Comparison of ENCODE assay signal across 7 mouse cellular contexts in the genomic region with DNA sequence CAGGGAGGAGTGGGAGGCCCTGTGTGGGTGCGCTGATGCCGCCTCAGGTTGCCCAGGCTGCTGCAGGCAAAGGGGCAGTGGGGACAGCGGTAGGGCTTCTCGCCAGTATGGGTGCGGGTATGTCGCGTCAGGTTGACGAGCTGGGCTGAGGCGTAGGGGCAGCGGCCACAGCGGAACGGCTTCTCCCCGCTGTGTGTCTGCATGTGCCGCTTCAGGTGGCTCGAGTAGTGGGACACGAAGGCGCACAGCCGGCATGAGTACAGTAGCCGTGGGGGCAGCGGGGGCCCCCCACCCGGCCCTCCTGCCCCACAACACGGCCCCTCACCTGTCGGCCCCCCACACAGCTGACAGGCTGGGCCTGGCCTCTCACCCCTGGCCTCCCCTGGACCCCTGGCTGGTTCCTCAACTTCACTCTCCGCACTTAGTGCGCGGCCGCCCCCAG. TPM values are rescaled to one million over a fixed set of nuclear protein-coding genes. Genes with fewer than 3 reads are reported as not detected.
A peak's percentile ranks its signal among the peaks of the same experiment; 100 is the strongest.
DNase-seq lines count a peak whose midpoint lies in the region; ATAC-seq and TF ChIP-seq lines count a peak whose summit lies in the region.

No protein-coding gene starts in this region.

- intact Hi-C loops in gastrocnemius, postnatal 14 days (cut with DNase I; ENCODE audit: low total_unique reads): no loop called here

- H3K36me3 ChIP-seq in kidney, embryonic 14.5 days (ENCODE audit: control insufficient read depth, insufficient read depth, low read length): peaks cover 82% of the 10 kb centered on the region
- H3K36me3 ChIP-seq in kidney, adult 2 months (ENCODE audit: control insufficient read depth, insufficient read depth, low read length): peaks cover 10% of the 10 kb centered on the region
- H3K36me3 ChIP-seq in forebrain, embryonic 13.5 days (ENCODE audit: poor library complexity, severe bottlenecking): peaks cover 81% of the 10 kb centered on the region
- peaks cover 76% of the 10 kb centered on the region for H3K36me3 ChIP-seq in liver, embryonic 14.5 days (replicated peaks; ENCODE audit: control insufficient read depth, insufficient read depth, low read depth)

- H3K9ac ChIP-seq in kidney, embryonic 14.5 days (ENCODE audit: low read depth, low read length): 0 out of 2 replicates have a peak overlapping the region, but pooled peaks have one; percentile 88
- peak overlapping the region; percentile 26; the same call in 1 of the 2 replicates for H3K9ac ChIP-seq in forebrain, embryonic 13.5 days
- no peak overlapping the region; the same call in 1 of the 2 replicates for H3K9ac ChIP-seq in liver, embryonic 14.5 days (replicated peaks)

- DNase-seq in kidney, adult 2 months: no peak
- DNase-seq in adrenal gland, postnatal 36 days: peak; percentile 19 to 23
- DNase-seq in liver, embryonic 14.5 days (ENCODE audit: low read depth in 3 of 3, low spot score in 3 of 3): no peak
- no peak for DNase-seq in urinary bladder, adult 18-20 months (ENCODE audit: low spot score in 2 of 2)
- DNase-seq in gastrocnemius, postnatal 14 days: no peak

- H3K4me3 ChIP-seq in kidney, embryonic 14.5 days (ENCODE audit: low read length): peak overlapping the region; percentile 5; the same call in 1 of the 2 replicates
- no peak overlapping the region for H3K4me3 ChIP-seq in kidney, adult 2 months (ENCODE audit: insufficient read depth, low read depth, low read length)
- H3K4me3 ChIP-seq in forebrain, embryonic 13.5 days: peak overlapping the region; percentile 3
- no peak overlapping the region for H3K4me3 ChIP-seq in liver, embryonic 14.5 days (ENCODE audit: insufficient read depth in 1 of 2, low read depth in 2 of 2, low read length in 2 of 2)

- WGBS in kidney, embryonic 14.5 days: 90% methylated on average over 27 of the region's 27 CpGs
- WGBS in kidney, adult 2 months: 81% methylated on average over 27 of the region's 27 CpGs
- WGBS in forebrain, embryonic 13.5 days: 92% methylated on average over 27 of the region's 27 CpGs
- 87% methylated on average over 27 of the region's 27 CpGs for WGBS in liver, embryonic 14.5 days (ENCODE audit: insufficient replicate concordance)

- peaks cover 6% of the 10 kb centered on the region for H3K9me3 ChIP-seq in kidney, embryonic 14.5 days (ENCODE audit: control insufficient read depth, low read length)
- peaks cover 5% of the 10 kb centered on the region for H3K9me3 ChIP-seq in forebrain, embryonic 13.5 days (replicated peaks)
- no peaks in the 10 kb centered on the region; the same call in 1 of the 2 replicates for H3K9me3 ChIP-seq in liver, embryonic 14.5 days (ENCODE audit: control insufficient read depth, low read length)

- H3K4me1 ChIP-seq in kidney, embryonic 14.5 days (ENCODE audit: control insufficient read depth, insufficient read depth, low read length): peaks cover 7% of the 10 kb centered on the region; the same call in 1 of the 2 replicates
- no peaks in the 10 kb centered on the region; the same call in 1 of the 2 replicates for H3K4me1 ChIP-seq in kidney, adult 2 months (ENCODE audit: control insufficient read depth, insufficient read depth, low read length)
- H3K4me1 ChIP-seq in forebrain, embryonic 13.5 days: peaks cover 24% of the 10 kb centered on the region
- H3K4me1 ChIP-seq in liver, embryonic 14.5 days (replicated peaks; ENCODE audit: control insufficient read depth in 2 of 2, insufficient read depth in 2 of 2, low read length in 1 of 2): peaks cover 0 to 3% of the 10 kb centered on the region in 2 experiments; a peak in 3 of 4 replicates

- no peak for TF ChIP-seq EP300 in liver, embryonic 14.5 days (IDR thresholded peaks at IDR 0.05; ENCODE audit: low read depth)

- TF ChIP-seq CTCF in kidney, adult 2 months (conservative IDR thresholded peaks at IDR 0.05; ENCODE audit: insufficient read depth, insufficient read length, low read depth, low read length): no peak
- no peak for TF ChIP-seq CTCF in liver, embryonic 14.5 days (IDR thresholded peaks at IDR 0.05; ENCODE audit: low read depth)

- ATAC-seq in kidney, embryonic 14.5 days (ENCODE audit: low FRiP score, low TSS enrichment): no peak
- ATAC-seq in forebrain, embryonic 13.5 days: no peak
- no peak for ATAC-seq in liver, embryonic 14.5 days (ENCODE audit: insufficient read depth)

- 0 out of 2 replicates have a peak overlapping the region, but pooled peaks have one; percentile 3 for H3K27ac ChIP-seq in kidney, embryonic 14.5 days (ENCODE audit: low read depth, low read length)
- no peak overlapping the region for H3K27ac ChIP-seq in kidney, adult 2 months (ENCODE audit: insufficient read depth, low read depth, low read length)
- no peak overlapping the region for H3K27ac ChIP-seq in forebrain, embryonic 13.5 days
- H3K27ac ChIP-seq in liver, embryonic 14.5 days: no peak overlapping the region

- 0 out of 2 replicates have a peak overlapping the region, but pooled peaks have one; percentile 79 for H3K4me2 ChIP-seq in kidney, embryonic 14.5 days (replicated peaks; ENCODE audit: low read depth, low read length)
- peak overlapping the region; percentile 82 for H3K4me2 ChIP-seq in forebrain, embryonic 13.5 days
- H3K4me2 ChIP-seq in liver, embryonic 14.5 days (ENCODE audit: low read depth): peak overlapping the region; percentile 87; the same call in 1 of the 2 replicates

- TF ChIP-seq POLR2A in kidney, adult 2 months (IDR thresholded peaks at IDR 0.05; ENCODE audit: low read depth, low read length): no peak

- no peaks in the 10 kb centered on the region for H3K27me3 ChIP-seq in kidney, embryonic 14.5 days (ENCODE audit: control insufficient read depth, insufficient read depth, low read length)
- H3K27me3 ChIP-seq in kidney, adult 2 months (replicated peaks; ENCODE audit: control insufficient read depth, insufficient read depth, low read length): no peaks in the 10 kb centered on the region
- no peaks in the 10 kb centered on the region for H3K27me3 ChIP-seq in forebrain, embryonic 13.5 days
- H3K27me3 ChIP-seq in liver, embryonic 14.5 days (ENCODE audit: control insufficient read depth, insufficient read depth, low read length): no peaks in the 10 kb centered on the region

RNA-seq across cellular contexts. Expression of a gene that starts 1.8 kb away (rescaled TPM):
- polyA plus RNA-seq in kidney, embryonic 14.5 days (2014; fragmentation: Nextera tagmentation; extraction: Ambion mirVana): 6.7 and 9.0 TPM in 2 replicates
- polyA plus RNA-seq in kidney, adult 2 months (2012; rRNA removed): 22.9 and 29.8 TPM in 2 replicates
- 10 to 100 TPM; 28.1 to 34.1 TPM for total RNA-seq in adrenal gland, postnatal 36 days (2021)
- 13.3 and 13.4 TPM in 2 replicates for polyA plus RNA-seq in forebrain, embryonic 13.5 days (2015; fragmentation: Nextera tagmentation; extraction: Ambion mirVana)
- 8.5 and 8.8 TPM in 2 replicates for polyA plus RNA-seq in liver, embryonic 14.5 days (2012; rRNA removed)
- polyA plus RNA-seq in liver, embryonic 14.5 days (2014; fragmentation: Nextera tagmentation; extraction: Ambion mirVana): 0.80 and 1.2 TPM in 2 replicates
- 1 to 10 TPM; 7.1 TPM for total RNA-seq in gastrocnemius, postnatal 14 days (2021)

RNA-seq across cellular contexts. Expression of a gene that starts 7.1 kb away (rescaled TPM):
- 60.1 and 67.3 TPM in 2 replicates for polyA plus RNA-seq in kidney, embryonic 14.5 days (2014; fragmentation: Nextera tagmentation; extraction: Ambion mirVana)
- 54.1 and 61.0 TPM in 2 replicates for polyA plus RNA-seq in kidney, adult 2 months (2012; rRNA removed)
- 10 to 100 TPM; 43.2 to 60.5 TPM for total RNA-seq in adrenal gland, postnatal 36 days (2021)
- 75.8 and 77.9 TPM in 2 replicates for polyA plus RNA-seq in forebrain, embryonic 13.5 days (2015; fragmentation: Nextera tagmentation; extraction: Ambion mirVana)
- polyA plus RNA-seq in liver, embryonic 14.5 days (2012; rRNA removed): 20.9 and 29.9 TPM in 2 replicates
- polyA plus RNA-seq in liver, embryonic 14.5 days (2014; fragmentation: Nextera tagmentation; extraction: Ambion mirVana): 43.6 and 46.1 TPM in 2 replicates
- 10 to 100 TPM; 44.4 to 48.7 TPM for total RNA-seq in gastrocnemius, postnatal 14 days (2021)

RNA-seq across cellular contexts. Expression of a gene that starts 7.3 kb away (rescaled TPM):
- polyA plus RNA-seq in kidney, embryonic 14.5 days (2014; fragmentation: Nextera tagmentation; extraction: Ambion mirVana): 110 and 133 TPM in 2 replicates
- 94.1 and 95.5 TPM in 2 replicates for polyA plus RNA-seq in kidney, adult 2 months (2012; rRNA removed)
- 100 to 1,000 TPM; 106 to 110 TPM for total RNA-seq in adrenal gland, postnatal 36 days (2021)
- polyA plus RNA-seq in forebrain, embryonic 13.5 days (2015; fragmentation: Nextera tagmentation; extraction: Ambion mirVana): 139 and 145 TPM in 2 replicates
- polyA plus RNA-seq in liver, embryonic 14.5 days (2012; rRNA removed): 20.7 and 23.7 TPM in 2 replicates
- 36.4 and 37.6 TPM in 2 replicates for polyA plus RNA-seq in liver, embryonic 14.5 days (2014; fragmentation: Nextera tagmentation; extraction: Ambion mirVana)
- 10 to 100 TPM; 42.4 to 42.7 TPM for total RNA-seq in gastrocnemius, postnatal 14 days (2021)

RNA-seq across cellular contexts. Expression of a gene that starts 20.1 kb away (rescaled TPM):
- polyA plus RNA-seq in kidney, embryonic 14.5 days (2014; fragmentation: Nextera tagmentation; extraction: Ambion mirVana): 130 and 145 TPM in 2 replicates
- 41.1 and 43.2 TPM in 2 replicates for polyA plus RNA-seq in kidney, adult 2 months (2012; rRNA removed)
- total RNA-seq in adrenal gland, postnatal 36 days (2021): 100 to 1,000 TPM; 105 to 129 TPM
- 164 and 176 TPM in 2 replicates for polyA plus RNA-seq in forebrain, embryonic 13.5 days (2015; fragmentation: Nextera tagmentation; extraction: Ambion mirVana)
- polyA plus RNA-seq in liver, embryonic 14.5 days (2012; rRNA removed): 76.0 and 115 TPM in 2 replicates
- 98.9 and 113 TPM in 2 replicates for polyA plus RNA-seq in liver, embryonic 14.5 days (2014; fragmentation: Nextera tagmentation; extraction: Ambion mirVana)
- 10 to 100 TPM; 38.0 to 39.8 TPM for total RNA-seq in gastrocnemius, postnatal 14 days (2021)

RNA-seq across cellular contexts. Expression of a gene that starts 20.4 kb away (rescaled TPM):
- polyA plus RNA-seq in kidney, embryonic 14.5 days (2014; fragmentation: Nextera tagmentation; extraction: Ambion mirVana): 51.6 and 85.6 TPM in 2 replicates
- polyA plus RNA-seq in kidney, adult 2 months (2012; rRNA removed): 47.8 and 49.2 TPM in 2 replicates
- 10 to 100 TPM; 53.8 to 64.0 TPM for total RNA-seq in adrenal gland, postnatal 36 days (2021)
- polyA plus RNA-seq in forebrain, embryonic 13.5 days (2015; fragmentation: Nextera tagmentation; extraction: Ambion mirVana): 76.5 and 86.9 TPM in 2 replicates
- polyA plus RNA-seq in liver, embryonic 14.5 days (2012; rRNA removed): 31.2 and 31.3 TPM in 2 replicates
- 22.8 and 25.3 TPM in 2 replicates for polyA plus RNA-seq in liver, embryonic 14.5 days (2014; fragmentation: Nextera tagmentation; extraction: Ambion mirVana)
- total RNA-seq in gastrocnemius, postnatal 14 days (2021): 10 to 100 TPM; 23.2 to 28.6 TPM

Comparison
In these comparisons a context has a peak if more than half of its experiments do, and no peak if none do; other contexts are left out.
1. H3K4me3 ChIP-seq: peak in kidney, embryonic 14.5 days (single experiment) and forebrain, embryonic 13.5 days (single experiment); none in kidney, adult 2 months (single experiment) and liver, embryonic 14.5 days (0 of 2).
2. DNase-seq: peak in adrenal gland, postnatal 36 days (2 of 2); none in kidney, adult 2 months (single experiment), liver, embryonic 14.5 days (0 of 3), urinary bladder, adult 18-20 months (0 of 2) and gastrocnemius, postnatal 14 days (single experiment).
3. Peak in every context shown above with its lines, with median percentiles within 50 percentile points of each other: H3K4me2 ChIP-seq.